Mouse (Mus musculus) large intestine, adult 2 months (tissue): ENCODE measurements at regions not wholly inside any gene's neighbourhood (a gene's known extent, or its start where the extent isn't known, plus 50 kb on each side); places are given as distances from the start of the nearest gene placed in this dataset.
A peak's percentile ranks its signal among the peaks of the same experiment; 100 is the strongest.

Experiments used
- DNase-seq: peaks from one replicate; pipeline ENCODE4 v3.0.0-alpha.2; 2012; ENCODE audit warnings: low read depth, low spot score
- WGBS: fragments of 180-500 bp; shearing (Covaris S2); methylation state at CpG from one replicate; pipeline ENCODE4 v1.1.7; 2018; 5-methylcytosine and 5-hydroxymethylcytosine counted together

DNA sequence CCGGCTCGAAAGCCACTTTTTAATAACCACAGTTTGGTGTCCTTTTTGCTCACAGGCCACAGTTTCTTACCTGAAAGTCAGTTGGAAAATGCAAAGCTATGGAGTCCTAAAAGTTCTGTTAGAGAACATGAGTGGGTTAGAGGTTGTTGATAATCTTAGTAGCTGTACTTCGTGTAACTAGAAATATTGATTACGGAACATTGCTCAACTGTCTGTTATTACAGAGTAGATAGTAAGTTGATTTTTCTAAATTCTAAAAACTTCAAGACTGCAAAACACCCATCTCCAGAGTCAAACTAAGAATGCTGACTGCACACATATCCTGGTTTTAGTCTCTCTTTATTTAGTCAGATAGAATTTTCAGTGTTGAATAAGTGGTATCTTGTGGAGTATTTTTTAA lies 111.0 kb downstream of the Slc38a4 start:
- WGBS, result 92% methylated on average over 4 of the region's 4 CpGs
- no peak for DNase-seq

DNA sequence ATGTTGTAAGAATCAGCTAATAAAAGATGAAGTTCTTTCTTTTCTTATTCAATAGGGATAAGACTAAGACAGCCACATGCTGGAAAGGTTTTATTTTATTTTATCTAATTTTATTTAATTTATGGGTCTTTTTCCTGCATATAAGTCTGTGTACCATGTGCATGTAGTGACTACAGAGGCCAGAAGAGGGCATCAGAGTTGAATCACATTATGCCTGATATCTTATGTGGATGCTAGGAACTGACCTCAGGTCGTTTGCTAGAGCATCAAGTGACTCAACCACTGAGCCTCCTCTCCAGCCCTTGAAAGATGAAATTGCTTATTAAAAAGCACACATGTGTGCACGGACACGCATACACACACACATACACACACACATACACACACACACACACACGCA lies 113.1 kb downstream of the Slc38a4 start:
- WGBS, result 90% methylated on average over 4 of the region's 4 CpGs
- no peak for DNase-seq

DNA sequence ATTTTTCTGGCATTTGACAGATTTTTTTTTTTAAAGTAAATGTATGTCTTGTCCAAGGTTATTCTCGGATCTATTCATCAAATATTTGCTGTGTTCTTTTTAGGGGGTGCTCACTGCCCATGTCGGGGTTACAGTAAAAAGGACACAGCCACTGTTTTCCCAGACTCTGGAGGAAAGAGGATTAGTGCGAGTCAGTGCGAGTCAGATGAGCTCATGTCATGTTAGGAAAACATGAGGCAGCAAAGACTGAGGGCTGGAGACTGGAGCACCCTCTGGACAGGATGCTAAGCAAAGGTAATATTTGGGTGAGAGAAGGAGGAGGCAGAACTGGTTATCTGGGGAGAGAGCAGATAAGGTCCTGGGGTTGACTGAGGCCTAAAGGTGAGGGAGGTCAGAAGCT lies 117.3 kb downstream of the Slc38a4 start:
- 65% methylated on average over 4 of the region's 4 CpGs for WGBS
- no peak for DNase-seq

DNA sequence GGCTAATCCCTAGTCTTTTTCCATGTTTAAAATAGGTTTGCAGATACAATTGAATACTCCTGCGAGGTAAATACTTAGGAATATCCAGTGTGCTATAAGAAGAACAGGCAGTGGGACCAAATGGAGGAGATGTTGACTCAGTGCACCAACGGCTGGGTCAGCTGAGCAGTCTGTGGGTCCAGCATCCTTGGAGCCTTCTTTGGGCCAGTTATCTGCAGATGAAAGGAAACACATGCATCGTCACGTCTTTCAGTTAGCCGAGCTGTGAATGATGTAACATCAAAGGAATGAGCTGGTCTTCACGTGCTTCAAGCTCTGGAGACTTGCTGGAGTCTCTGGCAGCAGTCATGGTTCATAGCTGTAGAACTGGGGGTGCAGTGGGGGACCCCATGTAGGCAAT lies 118.1 kb downstream of the Slc38a4 start:
- 60% methylated on average over 6 of the region's 6 CpGs for WGBS
- DNase-seq, result no peak

DNA sequence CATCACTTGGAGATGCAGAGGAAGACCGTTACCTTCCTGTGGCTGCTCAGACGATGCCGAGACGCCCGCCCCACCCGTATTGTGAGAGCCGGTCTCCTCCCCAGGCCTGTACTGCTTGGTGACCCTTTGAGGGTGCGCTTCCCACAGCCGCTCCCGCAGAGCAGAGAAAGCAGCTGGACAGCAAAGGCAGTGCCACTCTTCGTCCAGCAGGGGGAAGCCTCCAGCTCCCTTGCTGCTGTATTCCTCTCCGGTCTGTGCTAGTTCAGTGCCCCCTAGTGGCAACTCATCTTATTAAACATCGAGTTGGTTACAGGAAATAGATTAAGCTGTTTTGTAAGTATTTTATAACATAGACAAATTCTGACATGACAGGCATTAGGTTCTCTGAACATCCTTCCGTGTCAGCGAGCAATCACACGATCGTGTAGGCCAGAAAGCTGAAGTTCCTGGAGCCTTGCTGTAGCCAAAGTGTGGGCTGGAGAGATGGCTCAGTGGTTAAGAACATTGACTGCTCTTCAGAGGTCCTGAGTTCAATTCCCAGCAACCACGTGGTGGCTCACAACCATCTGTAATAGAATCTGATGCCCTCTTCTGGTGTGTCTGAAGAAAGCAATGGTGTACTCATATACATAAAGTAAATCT lies 118.9 kb downstream of the Slc38a4 start:
- DNase-seq, result peak; percentile 81
- WGBS, result 3% methylated on average over 18 of the region's 18 CpGs

DNA sequence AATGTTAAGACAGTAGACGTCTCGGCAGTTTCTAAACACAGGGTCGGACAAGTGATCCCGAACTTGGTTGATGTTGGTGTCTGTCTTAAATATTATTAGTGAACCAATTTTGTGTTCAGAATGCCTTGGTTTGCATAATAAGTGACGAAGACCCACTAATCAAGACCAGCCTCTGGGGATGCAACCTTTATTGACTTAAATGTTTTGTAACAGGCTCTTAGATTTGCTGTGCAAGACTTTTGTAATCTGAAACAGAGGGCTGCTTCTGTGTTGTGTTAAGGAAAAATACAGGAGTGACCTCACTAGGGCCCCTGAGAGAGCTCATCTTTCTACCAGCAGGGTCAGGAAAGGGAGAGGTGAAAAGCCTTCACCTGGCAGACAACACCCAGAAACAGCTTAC lies 119.5 kb downstream of the Slc38a4 start:
- 84% methylated on average over 5 of the region's 5 CpGs for WGBS
- DNase-seq, result no peak

DNA sequence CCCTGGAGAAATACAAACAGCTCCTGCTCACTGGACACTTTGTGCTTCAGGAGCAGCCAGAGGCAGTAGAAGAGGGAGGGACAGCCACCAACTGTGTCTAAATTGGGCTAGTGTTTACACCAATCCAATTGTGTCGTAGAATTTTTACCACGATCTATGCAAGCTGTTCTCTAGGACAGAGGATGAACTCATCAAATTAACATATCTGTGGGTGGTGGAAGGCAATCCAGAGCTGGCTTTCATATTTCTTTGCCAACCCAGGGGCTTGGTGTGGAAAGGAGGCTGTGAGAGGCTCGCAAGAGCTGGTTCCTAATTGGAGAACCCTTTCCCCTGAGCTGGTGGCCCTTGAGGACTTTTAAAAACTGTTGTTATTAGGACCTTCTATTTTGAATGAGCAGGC lies 122.3 kb downstream of the Slc38a4 start:
- no peak for DNase-seq
- 41% methylated on average over 3 of the region's 3 CpGs for WGBS

DNA sequence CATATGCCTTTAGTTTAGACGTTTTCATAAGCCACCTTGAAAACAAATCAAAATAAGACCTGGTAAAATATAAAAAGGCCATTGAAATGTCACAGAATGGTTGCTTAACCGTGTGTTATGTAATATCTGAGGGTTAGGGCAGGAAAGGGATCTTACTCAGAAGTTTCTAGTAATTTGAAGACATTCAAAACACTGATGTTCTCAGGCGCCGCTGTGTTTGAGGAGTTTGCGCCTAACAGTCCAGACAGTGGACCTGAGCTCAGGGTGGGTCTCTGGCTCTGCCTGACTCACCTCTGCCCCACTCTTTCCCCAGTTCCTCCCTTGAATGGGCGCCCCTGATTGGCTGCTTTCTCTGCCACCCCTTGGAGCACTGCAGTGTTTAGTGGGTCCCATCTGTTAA lies 125.2 kb downstream of the Slc38a4 start:
- WGBS, result 64% methylated on average over 6 of the region's 6 CpGs
- DNase-seq, result no peak

DNA sequence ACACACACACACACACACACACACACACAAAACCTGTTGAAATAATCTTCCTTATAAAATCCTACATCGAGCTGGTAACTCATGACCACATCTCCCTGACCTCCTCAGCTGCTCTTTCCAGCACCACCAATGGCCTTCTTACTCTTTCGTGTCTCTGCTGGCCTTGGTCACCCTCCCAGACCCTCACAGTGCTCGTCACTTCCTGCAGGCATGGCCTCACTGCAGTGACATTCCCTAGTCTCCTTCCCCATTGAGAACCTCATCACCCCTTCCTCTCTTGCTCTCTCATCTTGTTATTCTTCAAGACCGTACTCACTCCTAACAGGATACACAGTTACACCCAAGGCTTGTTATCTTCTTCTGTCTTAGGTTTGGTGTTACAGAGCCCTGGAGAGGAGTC lies 126.0 kb downstream of the Slc38a4 start:
- 79% methylated on average over 4 of the region's 4 CpGs for WGBS
- DNase-seq, result no peak

DNA sequence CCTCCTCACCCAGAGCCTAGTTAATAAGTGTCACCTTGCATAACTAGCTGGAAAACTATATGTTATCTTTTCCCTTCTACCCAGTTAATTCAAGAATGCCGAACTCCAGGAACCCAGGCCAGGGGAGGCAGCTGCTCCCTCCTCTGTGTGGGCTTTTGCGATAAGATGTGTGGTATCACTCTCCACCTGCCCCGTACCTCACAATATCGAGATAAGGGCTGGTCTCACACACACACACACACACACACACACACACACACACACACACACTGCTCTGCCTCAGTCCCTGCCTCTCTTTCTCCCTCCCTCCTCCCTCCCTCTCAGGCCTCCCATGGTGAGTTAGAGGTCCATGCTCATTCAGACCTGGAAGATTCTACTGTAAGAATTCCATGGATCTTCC lies 127.1 kb downstream of the Slc38a4 start:
- WGBS, result 69% methylated on average over 4 of the region's 4 CpGs
- DNase-seq, result no peak

DNA sequence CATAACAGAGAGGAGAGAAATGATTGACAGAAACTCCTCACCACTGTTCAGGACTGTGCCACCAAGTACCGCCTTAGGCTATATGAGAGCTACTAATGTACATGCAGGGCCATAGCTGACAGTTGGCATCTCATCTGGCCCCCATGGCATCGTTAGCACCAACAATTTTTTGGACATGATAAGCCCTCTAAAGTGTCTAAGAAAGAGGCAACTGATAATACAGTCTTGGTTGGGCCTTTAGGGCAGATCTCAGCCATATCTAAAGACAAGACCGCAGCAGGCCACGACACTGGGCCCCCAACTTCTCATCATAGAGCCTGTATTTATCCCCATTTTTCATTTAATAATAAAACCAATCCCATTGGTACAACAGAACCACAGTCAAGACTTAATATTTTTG lies 128.1 kb downstream of the Slc38a4 start:
- DNase-seq, result no peak
- WGBS, result 92% methylated on average over 4 of the region's 4 CpGs

DNA sequence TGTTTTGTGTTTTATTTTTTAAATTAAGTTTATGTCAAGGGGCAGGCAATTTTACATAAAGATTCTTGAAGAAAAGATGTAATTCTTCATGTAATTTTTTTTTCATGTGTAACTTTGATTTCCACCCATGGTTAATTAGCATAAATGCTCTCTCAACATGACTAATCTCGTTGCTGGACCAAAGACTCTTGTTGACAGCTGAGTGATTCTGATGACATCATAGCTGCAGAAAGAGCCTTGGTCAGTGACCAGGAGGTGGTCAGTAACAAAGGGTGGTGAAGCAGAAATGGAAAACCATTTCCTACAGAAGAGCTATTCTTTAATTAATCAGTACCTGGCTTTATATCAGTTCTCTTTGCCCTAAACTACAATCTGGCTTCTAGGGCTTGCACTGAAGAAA lies 129.1 kb downstream of the Slc38a4 start:
- DNase-seq, result no peak
- WGBS, result 39% methylated on average over 1 of the region's 1 CpGs

DNA sequence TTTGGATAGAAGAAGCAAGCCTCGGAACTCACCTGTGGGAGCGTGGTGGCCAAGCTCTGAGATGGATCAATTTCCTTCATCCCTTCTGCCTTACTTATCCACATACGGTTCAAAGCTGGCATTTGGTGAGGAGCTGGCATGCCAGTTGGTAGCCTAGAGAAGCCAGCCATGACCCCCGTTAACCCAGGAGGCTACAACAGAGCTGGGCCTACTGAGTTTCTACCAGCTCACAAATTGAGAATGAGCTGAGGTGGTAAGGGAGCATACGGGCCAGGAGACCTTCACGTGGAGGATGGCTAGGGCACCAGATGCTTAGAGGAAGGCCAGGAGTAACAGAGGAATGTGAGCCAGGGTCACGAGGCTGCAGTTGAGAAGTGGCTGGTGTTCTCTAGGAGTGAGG lies 139.2 kb downstream of the Slc38a4 start:
- WGBS, result 91% methylated on average over 7 of the region's 7 CpGs
- no peak for DNase-seq

DNA sequence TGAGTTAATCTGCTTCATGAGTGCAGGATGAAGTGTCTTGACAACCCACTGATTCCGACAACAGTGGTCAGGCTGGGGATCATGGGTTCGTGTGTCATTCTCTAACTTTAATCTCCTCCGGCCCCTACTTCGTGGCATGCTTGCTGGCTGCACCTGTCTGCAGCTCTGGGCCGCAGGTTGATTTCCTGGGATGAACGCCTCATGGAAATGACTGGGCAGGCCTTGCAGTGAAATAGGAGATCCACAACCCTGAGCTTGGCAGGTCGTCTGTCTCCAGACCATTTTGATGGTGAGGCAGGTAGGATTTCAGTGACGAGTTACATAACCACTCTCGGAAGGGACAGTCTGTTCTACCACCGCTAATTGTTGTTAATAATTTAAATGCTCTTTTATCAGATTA lies 140.2 kb downstream of the Slc38a4 start:
- no peak for DNase-seq
- WGBS, result 75% methylated on average over 10 of the region's 10 CpGs

DNA sequence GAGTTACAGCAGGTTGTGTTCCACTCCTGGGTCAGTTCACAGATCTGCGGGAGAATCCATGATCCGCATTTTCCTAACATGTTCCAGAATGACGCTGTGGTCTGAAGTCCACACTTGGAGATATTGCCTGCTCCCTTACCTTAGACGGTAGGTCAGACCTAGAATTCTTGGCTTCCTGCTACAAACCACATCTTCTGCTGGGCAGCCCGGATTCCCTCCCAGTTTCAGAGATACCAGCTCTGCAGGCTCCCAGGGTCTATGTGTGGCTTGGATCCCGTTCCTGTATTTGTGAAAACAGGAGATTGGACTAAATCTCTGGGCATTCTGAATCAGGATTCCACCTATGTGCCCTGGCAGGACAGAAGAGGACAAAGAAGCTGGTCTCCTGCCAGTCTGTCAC lies 140.8 kb downstream of the Slc38a4 start:
- DNase-seq, result no peak
- WGBS, result 82% methylated on average over 6 of the region's 6 CpGs

DNA sequence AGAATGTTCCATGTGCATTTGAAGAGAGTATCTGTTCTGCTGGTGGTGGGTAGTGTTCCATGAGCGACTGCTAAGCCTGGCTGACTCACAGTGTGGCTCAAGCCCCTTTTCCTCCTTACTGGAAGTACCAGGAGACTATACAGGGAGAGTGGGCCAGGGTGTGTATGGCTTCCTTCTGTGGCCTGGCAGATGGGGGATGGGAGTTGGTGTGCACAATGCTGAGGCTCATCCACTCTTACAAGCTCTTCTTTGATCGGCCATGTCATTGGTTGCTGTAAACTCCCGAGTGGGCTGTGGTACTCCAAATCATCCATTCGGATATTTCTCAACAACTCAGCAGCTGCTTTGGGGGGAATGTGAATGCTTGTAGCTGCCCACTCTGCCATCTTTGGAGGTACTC lies 150.2 kb downstream of the Slc38a4 start:
- whole genome bisulfite sequencing, result 93% methylated on average over 4 of the region's 4 CpGs
- DNase-seq, result no peak

DNA sequence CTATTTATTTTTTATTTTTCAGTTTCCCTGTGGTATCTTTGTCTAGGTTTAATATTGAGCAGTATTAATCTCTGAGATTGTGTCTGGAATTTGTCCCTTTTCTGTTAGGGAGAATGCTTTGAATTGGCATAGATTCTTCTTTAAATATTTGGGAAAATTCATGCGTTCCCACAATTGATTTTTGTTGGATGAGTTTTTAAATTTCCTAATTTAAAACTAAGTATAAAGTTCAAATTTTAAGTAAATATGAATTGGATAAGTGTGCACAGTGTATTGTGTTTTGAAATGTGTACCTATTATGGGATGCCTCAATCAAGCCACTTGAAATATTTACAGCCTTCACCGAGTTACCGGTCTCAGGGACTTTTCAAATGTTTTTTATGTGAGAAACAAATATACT lies 152.3 kb downstream of the Slc38a4 start:
- no peak for DNase-seq

DNA sequence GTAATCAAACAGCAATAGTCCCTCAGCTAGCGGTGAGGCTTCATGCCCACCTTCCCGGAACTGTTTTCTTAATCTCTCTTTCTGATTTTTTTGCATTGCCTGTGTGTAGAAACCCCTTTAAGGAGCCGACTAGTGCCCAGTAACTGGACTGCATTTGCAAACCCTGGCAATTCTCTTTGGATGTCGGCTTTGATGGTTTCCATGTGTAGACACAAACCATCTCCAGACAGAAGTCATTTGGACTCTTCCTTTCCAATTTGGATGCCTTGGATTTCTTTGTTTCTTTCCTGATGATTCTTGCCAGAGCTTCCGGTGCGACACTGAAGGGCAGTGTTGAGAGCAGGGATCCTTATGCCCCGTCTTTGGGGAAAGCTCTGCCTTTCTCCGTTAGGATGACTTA lies 153.0 kb downstream of the Slc38a4 start:
- DNase-seq, result no peak
- 75% methylated on average over 8 of the region's 8 CpGs for WGBS

More for the DNA sequence above, 152.3 kb downstream of the Slc38a4 start:
- WGBS, result 70% methylated on average over 3 of the region's 3 CpGs

DNA sequence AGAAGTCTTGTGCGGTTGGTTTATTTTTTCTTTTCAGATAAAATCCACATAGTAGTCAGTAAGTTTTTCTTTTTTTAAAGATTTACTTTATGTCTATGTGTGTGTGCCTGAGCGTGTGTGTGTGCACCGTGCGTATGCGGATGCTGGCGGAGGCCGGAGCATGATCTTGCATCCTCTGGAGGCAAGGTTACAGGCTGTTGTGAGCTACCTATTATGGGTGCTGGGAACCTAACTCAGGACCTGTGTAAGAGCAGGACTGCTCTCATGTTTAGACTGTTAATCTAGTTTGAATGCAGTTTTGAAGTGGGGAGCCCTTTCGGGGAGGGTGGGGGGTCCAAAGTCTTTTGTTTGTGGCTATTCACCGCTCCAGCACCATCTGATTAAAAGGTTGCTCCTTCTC lies 154.1 kb downstream of the Slc38a4 start:
- DNase-seq, result no peak
- whole genome bisulfite sequencing, result 96% methylated on average over 9 of the region's 9 CpGs

DNA sequence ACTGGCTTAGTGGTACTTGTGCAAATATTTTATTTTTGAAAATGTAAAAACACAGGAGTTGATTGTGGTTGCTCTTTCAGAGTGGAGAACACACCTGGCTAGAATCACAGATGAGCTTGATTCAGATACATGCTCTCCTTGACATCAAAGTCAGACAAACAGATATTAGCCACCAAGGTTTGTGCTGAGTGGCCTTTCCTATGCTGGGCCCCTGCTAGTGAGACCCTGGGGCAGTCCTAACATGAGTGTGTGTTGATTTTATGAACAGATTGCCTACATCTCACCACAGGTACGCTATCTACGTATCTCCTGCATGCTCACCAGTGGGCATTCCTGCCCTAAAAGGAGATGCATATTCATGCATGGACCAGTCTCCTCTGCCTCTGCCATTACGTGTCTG lies 157.5 kb downstream of the Slc38a4 start:
- DNase-seq, result no peak
- WGBS, result 86% methylated on average over 3 of the region's 3 CpGs

DNA sequence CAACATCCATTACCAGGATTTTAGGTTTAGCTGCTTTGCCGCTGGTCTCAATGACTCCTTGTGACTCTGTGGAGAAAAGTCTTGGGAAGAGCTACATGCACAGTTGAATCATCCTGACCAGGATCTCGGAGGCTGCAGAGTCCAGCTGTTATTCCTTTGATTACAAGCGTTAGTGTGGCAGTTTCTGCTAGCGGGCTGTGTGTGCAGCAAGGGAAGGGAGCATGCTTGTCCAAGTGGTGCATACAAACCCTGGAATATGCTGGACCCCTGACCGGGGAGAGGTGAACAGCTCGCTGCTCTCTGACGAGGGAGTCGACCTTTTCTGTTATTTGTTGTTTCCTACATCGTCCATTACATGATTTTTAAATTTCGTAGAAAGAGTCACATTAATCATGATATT lies 170.9 kb downstream of the Slc38a4 start:
- DNase-seq, result no peak
- WGBS, result 66% methylated on average over 10 of the region's 10 CpGs

DNA sequence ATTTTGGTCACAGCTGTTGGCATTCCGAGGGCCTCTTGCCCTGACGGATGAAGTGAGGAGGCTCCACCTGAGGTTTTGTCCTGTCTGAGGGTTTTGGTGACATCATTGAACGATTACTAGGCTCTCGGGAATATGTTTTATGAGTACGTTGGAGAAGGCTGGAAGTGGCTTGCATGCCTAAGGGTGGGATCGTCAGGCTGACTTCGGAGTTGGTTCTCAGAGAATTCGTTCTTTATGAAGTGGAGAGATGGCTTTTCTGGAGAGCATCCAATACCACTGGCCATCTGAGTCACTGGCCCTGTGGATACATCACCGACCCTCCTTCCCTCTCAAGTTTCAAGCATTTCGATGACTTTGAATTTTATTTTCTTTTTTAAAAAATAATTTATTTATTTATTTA lies 172.0 kb downstream of the Slc38a4 start:
- WGBS, result 89% methylated on average over 10 of the region's 10 CpGs
- DNase-seq, result no peak
